Mouse (Mus musculus) T-helper 2 cell (primary cell): ENCODE measurements at regions not wholly inside any gene's neighbourhood (a gene's known extent, or its start where the extent isn't known, plus 50 kb on each side); places are given as distances from the start of the nearest gene placed in this dataset.

Experiments
- in situ Hi-C: fragments of 300-600 bp; cut with MboI, MseI; formaldehyde crosslinking; loops from one replicate; pipeline ENCODE4 v1.15.1; 2025; ENCODE audit warnings: high pct_unique_total_duplicates

DNA sequence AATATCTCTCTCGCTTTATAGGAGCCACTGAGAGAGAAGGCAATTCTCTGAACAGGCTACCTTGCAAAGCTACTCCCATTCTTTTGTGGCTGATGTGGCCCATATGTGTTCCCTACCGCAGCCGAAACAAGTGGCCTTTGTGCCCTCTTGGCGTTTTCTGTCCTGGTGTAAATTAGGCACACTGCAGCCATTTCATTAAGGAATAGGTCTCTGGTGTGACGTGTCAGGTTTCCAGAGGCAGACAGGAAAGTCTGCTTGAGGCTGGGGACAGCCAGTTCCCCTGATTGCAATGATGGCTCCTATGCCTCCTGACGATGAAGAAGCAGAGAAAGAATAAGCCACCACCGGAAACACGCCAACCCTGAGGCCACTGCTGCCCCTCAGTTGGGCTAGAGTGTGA, 59.3 kb upstream of the Bcor start:
- in situ Hi-C loops: no loop called here

DNA sequence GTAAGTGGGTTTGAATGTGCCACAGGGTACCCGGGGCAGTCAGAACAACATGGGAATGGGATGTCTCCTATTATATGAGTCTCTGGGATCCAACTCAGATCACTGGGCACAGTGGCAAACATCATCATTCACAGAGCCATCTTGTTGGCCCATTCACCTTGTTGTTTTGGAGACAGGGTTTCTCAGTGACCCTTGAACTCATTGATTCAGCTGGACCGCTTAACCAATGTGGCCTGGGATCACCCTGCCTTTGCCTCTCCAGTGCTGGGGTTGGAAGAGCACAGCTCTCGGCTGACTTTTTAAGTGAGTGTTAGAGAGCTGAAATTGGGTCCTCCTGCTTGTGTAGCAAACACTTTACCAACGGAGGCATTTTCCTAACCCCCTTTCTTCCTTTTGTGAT, 64.2 kb upstream of the Bcor start:
- in situ Hi-C loops: no loop called here

DNA sequence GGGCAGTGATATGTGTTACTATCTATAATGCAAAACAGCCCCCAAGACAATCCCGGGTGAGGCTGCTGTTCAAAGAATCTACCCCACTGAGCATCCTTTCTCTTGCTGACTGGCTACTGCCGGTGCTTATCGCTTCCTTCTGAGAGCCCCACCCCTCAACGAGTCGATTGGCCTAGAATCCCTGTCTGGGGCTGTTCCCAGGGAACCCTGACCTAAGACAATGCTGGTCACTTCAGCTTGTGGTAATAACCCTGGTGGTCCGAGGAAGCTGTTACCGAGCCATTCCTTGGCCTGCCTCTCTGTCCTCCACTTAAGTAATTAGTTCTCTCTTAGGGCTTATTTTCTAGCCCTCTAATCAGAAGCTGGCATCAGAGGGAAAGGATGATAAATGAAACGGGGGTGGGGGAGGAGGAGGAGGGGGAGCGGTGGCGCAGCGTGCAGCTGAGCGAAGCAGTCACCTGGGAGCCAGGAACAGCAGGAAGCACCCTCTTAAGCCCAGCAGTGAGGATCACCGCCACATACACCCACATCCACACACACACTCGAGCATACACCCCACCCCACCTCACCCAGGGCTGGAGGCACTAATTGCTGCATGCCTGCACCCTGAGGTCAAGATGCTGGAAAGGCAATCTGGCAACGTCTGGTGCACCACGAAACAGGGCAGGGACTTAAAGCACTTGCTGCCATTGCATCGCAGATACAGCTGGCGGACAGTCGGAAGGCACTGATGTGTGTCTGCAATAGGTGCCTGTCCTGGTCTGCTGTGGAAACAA, 65.1 kb upstream of the Bcor start:
- in situ Hi-C loops: no loop called here

DNA sequence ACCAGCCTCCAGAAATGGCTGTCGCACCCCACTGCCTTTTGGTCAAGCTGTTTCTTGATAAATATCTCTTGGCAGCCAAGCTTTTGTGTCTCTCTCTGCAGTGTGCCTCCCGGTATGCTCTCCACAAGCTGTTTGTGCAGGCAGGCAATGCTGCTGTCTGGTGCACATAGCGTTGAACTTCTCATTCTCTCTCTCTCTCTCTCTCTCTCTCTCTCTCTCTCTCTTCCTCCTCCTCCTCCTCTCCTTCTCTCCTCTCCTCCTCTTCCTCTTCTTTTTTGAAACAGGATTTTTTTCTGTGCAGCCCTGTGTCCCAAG, 65.7 kb upstream of the Bcor start:
- in situ Hi-C loops: no loop called here

DNA sequence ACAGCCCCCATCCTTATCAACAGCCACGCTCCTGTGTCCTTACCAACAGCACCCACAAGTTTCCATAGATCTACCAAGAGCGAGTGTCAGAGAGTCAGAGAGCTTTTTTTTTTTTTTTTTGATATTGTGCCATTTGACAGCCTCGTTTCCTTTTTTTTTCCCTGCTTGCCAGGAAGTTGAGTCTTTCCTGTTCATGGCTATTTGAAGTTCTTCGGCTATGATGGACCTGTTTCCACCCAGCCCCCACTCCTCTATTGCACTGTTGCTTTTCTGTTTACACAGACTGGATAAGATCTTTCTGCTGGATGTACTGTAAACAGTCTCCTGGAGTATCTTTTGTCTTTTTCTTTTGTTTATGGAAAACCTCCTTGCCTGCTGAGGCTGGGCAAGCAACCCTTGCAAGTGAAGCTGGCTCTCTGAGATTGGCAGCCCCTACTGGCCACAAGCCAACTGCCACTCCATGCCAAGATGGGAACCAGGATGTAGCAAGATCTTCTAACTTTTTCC, 80.4 kb upstream of the Bcor start:
- in situ Hi-C loops: loop anchor here (5.0 kb wide), 1 partner anchor 68 kb away; no protein-coding TSS in a partner anchor

DNA sequence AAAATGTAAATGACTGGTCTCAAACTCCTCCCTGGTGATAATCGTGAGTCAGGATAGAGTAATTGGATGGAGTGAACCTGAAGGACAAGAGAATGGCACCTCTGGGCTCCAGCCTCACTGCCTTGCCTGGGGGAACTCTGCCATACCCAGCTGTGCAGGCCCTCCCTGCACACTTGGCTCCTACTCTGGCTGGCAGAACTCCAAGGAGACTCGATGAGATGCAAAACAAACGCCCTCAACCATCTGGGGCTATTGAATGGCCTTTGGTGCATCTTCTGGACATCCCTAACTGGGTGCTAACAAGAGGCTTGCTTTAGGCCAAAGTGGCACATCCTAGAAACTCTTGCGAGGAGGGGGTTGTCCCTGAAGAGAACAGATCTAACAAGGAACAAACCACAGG, 81.6 kb upstream of the Bcor start:
- in situ Hi-C loops: loop anchor here (5.0 kb wide), 1 partner anchor 69 kb away; no protein-coding TSS in a partner anchor

DNA sequence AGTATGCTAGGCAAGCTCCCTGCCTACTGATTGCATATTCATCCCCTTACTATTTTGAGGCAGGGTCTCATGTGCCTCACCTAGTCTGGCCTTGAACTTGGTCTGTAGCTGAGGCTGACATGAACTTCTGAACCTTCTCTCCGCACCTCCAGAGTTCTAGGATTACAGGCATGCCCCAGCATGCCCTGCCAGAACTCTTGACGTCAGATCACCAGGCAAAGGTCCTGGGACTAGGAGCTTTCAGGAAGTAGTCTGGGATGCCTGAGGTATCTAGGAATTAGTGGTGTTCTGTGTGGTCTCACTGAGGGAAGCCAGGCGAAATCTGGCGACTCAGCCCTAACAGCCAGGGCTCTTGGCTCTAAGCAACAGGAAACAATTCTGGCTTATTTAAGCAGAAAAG, 88.9 kb upstream of the Bcor start:
- in situ Hi-C loops: no loop called here

DNA sequence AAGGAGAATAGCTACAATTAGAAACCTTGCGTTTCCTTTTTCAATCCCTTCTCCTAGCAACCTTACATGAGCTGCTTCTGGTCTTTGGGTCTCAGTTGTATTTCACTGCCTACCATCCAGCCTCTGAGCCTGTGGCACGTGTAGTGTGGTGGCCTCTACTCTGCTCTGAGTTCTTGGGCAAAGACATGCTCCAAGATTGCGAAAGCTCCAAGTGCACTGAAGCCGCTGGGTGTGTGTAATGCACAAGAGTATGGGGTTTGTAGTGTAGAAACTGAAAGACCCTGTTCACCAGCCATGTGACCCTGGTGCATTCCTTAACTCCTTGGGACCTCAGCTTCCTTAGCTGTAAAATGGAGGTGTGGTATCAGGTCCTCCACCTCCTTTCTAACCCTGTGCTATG, 89.8 kb upstream of the Bcor start:
- in situ Hi-C loops: no loop called here

DNA sequence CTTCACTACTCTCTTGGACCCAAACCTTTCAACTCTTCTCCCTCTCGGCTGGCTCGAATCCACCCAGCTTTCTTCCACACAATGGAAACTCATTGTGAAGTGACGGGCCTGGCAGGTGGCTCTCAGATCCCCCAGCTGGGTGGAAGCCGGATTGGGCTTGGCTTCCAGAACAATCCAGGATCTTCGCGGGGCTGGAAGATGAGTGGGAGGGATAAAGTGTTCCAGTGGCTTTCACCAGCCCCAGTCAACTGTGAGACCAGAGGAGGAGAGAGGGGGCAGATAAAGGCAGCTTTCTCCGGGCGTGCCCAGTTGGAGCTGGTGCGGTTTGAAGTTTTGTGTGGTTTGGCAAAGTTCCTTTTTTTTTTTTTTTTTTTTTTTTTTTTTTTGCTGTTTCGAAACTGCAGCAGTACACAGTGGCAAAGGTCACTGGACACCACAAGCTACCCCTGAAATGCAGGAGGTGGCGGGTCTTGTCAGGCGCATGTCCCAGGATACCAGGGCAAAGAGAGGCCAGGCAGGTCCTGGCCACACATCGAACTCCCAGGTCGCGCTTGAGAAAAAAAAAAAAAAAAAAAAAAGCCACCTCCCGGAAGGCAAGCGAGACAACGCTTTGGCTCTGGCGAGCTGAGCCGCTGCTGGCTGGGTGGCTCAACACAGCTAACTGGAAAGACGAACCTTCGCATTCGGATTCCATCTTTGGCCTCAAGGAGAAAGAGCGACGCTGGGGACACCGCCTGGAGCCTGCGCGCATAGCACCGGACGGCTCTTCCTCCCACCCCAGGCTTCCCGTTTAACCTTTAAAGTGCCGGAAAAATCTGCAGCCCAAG, 91.9 kb upstream of the Bcor start:
- in situ Hi-C loops: no loop called here

DNA sequence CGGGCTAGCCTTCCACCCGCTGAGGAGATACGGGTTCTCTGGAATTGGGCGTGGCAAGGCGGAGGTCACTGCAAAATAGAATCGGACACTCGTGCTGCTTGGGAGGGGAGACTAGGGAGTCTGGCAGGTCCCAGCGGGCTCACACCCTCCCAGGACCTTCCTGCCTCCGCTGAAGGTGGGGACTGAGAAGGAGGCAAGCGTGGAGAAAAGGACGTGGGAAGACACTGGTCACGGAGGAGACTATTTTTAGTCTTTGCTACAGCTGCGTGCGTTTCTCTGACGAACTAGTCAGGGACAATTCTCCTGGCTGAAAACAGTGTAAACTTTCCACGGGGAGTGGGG, 92.5 kb upstream of the Bcor start:
- in situ Hi-C loops: no loop called here

DNA sequence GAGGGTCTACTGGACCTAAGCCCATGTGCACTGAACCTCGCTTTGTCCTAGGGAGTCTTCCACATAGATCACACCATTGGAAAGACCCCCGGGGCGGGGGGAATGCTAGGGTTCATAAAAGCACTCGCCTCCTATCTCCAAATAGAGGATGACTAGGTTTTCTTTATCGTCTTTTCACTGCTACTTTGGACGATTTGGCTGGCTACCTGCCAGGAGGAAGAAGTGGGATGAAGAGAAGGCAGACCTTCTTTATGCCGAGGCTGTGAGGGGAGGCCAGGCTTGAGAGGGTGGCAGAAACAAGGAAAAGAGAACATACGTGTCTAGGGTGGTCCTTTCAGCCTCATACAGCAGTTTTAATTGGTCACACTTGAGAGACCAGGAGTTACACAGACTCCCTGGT, 96.6 kb upstream of the Bcor start:
- in situ Hi-C loops: loop anchor here (5.0 kb wide), 1 partner anchor 54 kb away; no protein-coding TSS in a partner anchor

DNA sequence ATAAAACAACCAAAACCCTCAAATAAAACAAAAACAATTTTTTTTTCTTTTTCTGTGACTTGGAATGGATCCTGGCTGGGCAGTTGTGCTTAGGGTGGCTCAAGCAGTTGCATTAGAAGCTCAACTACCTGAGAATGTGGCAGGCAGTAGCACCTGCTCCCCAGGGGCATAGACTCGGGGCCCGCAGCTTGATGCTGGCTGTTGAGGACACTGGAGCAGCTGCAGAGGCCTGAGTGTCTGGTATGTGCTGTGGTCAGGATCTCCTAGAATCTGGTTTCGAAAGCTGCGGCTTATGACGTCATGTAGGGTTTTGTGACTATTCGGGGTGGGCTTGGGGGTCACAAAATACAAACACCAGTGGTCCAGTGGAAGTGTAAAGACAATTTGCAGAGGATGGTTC, 103.7 kb upstream of the Bcor start:
- in situ Hi-C loops: no loop called here

DNA sequence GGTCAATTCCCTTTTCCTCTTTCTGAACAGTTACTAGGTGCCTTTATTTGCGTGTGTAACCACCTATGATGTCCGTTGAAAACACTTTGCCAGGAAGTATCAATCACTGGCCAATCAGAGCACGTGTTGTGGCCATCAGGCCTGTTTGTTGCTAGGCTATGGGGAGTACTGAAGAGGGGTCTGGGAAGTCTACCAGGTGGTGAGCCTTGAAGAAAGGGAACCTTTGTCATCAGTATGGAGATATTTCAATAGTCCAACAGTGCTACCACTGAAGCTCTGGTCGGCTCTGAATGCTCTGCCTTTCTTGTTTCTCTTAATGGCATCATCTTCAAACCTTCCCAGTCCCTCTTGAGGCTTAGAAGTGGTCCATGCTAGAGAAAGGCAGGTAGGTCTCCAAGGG, 124.6 kb upstream of the Bcor start:
- in situ Hi-C loops: loop anchor here (10.0 kb wide), 1 partner anchor 1090 kb away; no protein-coding TSS in a partner anchor

DNA sequence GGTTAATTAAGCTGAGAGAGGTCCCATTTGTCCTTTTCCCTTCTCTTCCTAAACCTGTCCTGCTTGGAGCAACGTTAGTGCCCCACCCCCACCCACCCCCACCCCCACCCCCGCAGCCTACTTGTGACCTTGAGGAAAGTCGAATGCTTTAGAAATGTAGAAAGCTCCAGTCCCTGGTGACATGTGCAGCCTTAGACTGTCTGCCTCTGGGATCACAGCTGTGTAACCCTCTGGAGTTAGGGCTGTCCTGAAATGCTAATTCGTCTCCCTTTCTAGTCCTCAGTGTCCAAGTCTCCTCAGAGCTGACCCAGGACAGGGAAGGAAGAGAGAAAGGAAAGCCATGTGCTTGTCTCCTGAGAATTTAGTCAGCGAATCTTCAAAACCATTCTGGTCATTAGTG, 125.0 kb upstream of the Bcor start:
- in situ Hi-C loops: loop anchor here (10.0 kb wide), 1 partner anchor 1090 kb away; no protein-coding TSS in a partner anchor

DNA sequence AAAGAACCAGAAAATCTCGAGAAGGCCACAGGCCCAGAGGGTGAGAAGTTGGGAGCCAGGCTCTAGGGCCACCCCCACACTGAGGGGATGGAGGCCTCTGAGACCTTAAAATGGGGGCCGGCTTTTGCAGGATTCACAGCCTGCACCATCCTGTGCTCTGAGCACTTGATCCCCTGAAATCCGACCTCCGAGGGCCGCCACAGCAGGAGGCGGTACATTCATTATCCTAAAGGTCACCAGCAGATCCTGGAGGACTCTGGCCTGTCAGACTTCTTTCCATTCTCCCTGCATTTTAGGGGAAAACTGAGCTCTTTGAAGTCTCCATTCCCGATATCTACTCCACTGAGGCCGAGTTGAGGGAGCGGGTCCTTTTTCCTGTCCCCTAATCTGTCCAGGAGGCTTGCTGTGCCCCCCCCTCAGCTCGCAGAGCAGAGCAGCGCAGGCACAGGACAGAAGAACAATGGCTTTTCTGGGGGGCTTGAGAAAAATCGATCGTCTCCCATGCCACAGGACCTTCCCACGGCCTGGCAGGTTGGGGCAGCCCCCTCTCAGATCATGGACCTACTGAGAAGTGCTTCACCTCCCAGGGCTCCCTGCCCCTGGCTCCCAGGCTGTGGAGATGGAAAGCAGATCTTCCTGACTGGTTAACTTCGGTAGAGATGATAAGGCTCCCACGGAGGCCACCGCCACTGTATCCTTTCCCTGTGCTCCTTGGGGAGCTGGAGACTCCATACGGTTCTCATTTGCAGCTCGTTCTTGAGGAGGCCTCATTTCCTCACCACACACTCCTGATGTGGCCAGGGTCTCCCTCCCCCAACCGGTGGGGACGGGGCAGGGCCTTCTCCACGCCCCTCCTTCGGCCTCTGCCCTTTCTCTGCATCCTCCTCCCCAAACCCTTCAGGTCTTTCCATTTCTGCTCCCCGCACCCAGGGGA, 126.1 kb upstream of the Bcor start:
- in situ Hi-C loops: loop anchor here (10.0 kb wide), 1 partner anchor 1091 kb away; no protein-coding TSS in a partner anchor

DNA sequence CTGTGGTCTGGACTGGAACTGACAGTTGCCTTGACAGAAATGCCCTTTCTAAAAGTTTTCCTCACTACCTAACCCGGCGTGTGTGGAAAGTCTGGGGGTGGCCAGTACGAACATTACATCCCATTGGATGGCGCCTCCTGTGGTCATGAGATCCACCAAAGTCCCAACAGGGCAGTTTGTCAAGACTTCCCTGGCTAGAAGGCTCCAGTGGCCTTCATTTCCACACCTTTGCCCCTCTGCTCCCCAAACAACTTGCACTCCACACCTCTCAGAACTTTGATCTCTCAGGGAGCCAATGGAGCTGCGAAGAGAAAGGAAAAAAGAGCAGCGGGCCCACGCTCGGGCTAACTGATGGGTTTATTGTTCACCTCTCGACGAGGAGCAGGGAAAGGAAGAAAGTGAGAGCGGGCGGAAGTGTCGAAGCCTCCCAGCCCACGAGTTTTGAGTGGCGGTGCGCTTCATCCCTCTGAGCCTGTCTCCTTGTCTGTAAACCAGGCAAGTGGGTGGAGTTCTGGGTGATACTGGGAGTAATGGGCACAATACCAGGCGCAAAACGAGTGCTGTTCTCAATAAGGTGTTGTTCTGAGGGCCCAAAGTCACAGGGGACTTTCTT, 126.9 kb upstream of the Bcor start:
- in situ Hi-C loops: loop anchor here (10.0 kb wide), 1 partner anchor 1092 kb away; no protein-coding TSS in a partner anchor

DNA sequence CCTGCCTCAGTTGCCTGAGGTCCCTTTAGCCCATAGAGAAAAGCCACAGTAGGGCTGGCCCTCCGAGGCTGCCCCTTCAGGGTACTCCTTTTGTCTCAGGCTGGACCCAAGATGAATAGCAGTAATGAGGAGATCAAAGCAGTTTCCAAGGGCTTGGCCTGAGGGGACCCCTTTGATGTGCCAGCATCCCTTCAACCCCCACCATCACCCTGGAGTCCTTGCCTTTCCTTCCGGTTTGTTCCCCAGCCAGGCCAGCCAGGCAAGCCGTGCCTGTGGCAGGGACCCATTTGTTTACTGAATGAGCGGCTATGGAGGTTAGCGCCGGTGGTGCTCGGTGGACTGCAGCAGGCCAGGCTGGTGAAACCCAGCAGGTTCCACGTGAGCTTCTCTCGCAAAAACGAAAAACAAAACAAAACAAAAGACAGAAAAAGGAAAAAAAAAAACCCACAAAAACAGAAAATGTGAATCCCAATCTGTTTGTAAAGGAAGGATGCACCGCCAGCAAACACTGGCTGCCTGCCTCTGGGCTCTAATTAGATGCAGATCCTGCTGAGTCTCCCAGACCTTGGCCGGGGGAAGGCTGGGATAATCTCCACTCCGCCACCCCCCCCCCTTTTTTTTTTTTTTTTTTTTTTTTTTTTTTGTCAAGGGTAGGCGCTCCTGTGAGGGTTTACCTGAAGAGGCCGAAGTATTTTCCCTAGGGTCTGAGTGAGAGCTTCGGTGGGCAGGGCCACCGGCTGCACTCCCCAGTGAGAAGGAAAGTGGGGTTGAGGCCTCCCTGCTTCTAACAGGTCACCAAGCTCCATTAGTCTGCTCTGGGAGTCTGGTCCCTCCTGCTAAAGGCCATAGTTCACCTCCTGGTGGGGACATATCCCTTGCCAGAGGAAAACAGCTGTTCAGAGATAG, 127.8 kb upstream of the Bcor start:
- in situ Hi-C loops: loop anchor here (10.0 kb wide), 1 partner anchor 1093 kb away; no protein-coding TSS in a partner anchor

DNA sequence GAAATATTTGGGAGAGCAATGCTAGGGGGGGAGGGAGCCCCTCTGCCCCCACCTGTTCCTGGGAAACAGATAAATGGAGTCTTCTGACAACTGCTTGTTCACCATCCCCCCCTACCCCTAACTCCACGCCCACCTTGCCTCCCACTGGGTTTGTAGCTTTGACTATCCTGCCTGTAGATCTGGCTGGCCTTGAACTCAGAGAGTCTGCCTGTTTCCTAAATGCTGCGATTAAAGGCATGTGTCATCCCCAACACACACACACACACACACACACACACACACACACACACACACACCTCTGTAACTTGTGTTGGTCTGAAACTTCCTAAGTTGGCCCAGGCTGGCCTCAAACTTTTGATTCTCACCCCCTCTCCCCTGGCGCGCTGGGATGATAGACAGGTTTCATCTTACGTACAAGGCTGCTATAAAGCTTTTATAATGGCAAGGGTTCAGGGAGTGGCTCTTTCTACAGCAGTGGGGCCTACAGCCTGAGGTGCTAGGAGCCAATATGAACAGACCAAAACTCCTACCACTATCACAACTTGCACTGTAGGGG, 128.5 kb upstream of the Bcor start:
- in situ Hi-C loops: loop anchor here (10.0 kb wide), 1 partner anchor 1094 kb away; no protein-coding TSS in a partner anchor

DNA sequence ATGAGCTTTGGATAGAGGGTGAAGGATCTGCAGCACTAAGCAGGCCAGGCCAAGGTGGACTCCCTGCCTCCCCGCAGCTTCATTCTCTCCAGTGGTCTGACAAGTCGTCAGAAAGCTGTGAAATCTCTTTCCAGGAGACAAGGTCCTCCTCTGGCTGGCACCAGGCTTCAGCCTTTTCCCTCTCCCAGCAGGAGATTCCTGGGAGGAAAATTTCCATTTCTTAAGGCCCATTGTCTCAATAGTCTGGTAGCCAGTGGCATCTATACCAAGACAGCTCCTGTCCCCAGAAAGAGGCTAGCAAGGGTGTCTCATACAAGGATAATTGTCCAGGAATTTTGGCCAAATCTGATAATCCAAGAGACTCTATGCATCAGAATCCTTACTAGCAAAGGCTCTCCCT, 133.0 kb upstream of the Bcor start:
- in situ Hi-C loops: no loop called here

DNA sequence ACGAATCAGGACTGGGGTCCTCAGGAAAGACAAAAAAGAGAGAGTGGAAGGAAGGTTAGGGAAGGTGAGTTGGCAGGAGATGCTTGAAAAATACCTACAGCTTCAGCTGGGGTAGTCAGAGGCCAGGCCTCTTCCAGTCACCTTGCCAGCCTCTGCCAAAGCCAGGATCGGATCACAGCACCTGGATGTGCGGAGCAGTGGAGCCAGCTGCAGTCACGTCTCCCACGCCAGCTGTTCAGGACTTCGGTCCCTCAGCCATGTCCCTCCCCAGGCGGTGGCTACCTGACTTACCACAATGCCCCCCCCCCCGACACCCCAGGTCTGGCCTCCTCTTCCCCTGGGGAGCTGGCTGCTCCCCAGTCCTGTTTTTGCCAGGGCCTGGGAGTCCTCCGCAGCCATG, 134.3 kb upstream of the Bcor start:
- in situ Hi-C loops: no loop called here
